Mouse (Mus musculus): ENCODE measurements at regions not wholly inside any gene's neighbourhood (a gene's known extent, or its start where the extent isn't known, plus 50 kb on each side); places are given as distances from the start of the nearest gene placed in this dataset.

- Histone ChIP-seq H3K36me3 (ENCODE audit: control insufficient read depth, insufficient read depth, low read length) (no peaks in the 10 kb centered on the region), H3K4me3 (ENCODE audit: control insufficient read depth, low read depth, low read length) (no peak overlapping the region), H3K4me1 (ENCODE audit: control insufficient read depth, insufficient read depth, low read length) (no peaks in the 10 kb centered on the region), H3K27ac (ENCODE audit: control insufficient read depth, insufficient read depth, low read depth, low read length) (no peak overlapping the region), H3K27me3 (ENCODE audit: control insufficient read depth, insufficient read depth, low read length) (no peaks in the 10 kb centered on the region)
- TF ChIP-seq CTCF (IDR thresholded peaks at IDR 0.05; ENCODE audit: control insufficient read depth, insufficient read depth, insufficient replicate concordance, low read depth, low read length) (no peak), POLR2A (IDR thresholded peaks at IDR 0.05; ENCODE audit: control insufficient read depth, low read depth, low read length) (no peak)
Observed at GRCm38 (mm10) chr2:51372771-51373170, 223.9 kb upstream of the Rnd3 start.

DNA sequence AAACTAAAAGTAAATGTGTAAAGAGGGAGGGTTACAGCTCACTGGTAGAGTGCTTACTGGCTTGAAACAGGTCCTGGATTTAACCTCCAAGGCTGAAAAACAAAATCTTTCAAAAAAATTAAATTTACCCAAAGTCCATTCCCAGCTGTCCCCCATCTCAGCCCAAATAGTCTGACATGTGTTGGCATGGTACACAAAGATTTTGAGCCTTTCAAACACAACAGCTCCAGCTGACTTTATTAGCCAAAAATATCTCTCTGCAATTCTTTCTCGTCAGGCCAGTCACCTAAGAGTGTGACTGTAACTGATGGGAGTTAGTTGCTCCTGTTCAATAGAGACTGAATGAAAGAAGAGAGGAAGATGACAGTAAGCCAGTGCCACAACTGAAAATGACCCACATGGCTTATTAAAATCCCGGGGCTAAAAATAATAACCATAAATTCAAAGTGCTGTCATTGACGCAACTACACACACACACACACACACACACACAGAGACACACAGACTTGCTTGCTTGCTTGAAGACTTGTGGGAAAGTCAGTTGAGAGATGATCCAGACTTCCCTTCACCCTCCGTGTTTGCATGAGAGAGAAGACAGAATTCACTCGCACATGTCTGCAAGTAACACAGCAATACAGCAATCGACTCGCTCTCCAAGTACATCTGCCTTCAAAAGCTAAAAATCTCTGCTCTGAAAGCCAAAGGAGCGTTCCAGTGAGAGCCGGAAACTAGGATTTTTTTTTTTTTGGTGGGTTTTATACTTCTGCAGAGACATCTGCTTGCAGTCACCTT is 214.1 kb upstream of the Rnd3 start:
- TF ChIP-seq POLR2A (IDR thresholded peaks at IDR 0.05; ENCODE audit: control insufficient read depth, low read depth, low read length) (no peak), CTCF (IDR thresholded peaks at IDR 0.05; ENCODE audit: control insufficient read depth, insufficient read depth, insufficient replicate concordance, low read depth, low read length) (no peak)
- Histone ChIP-seq H3K4me1 (ENCODE audit: control insufficient read depth, insufficient read depth, low read length) (peaks cover 2% of the 10 kb centered on the region; the same call in 1 of the 2 replicates), H3K27ac (ENCODE audit: control insufficient read depth, insufficient read depth, low read depth, low read length) (no peak overlapping the region), H3K27me3 (ENCODE audit: control insufficient read depth, insufficient read depth, low read length) (no peaks in the 10 kb centered on the region), H3K36me3 (ENCODE audit: control insufficient read depth, insufficient read depth, low read length) (no peaks in the 10 kb centered on the region), H3K4me3 (ENCODE audit: control insufficient read depth, low read depth, low read length) (no peak overlapping the region)

GRCm38 (mm10) chr2:51355281-51355680 is 206.4 kb upstream of the Rnd3 start:
- Histone ChIP-seq H3K27ac (ENCODE audit: control insufficient read depth, insufficient read depth, low read depth, low read length) (no peak overlapping the region), H3K4me1 (ENCODE audit: control insufficient read depth, insufficient read depth, low read length) (no peaks in the 10 kb centered on the region), H3K4me3 (ENCODE audit: control insufficient read depth, low read depth, low read length) (no peak overlapping the region), H3K36me3 (ENCODE audit: control insufficient read depth, insufficient read depth, low read length) (no peaks in the 10 kb centered on the region), H3K27me3 (ENCODE audit: control insufficient read depth, insufficient read depth, low read length) (no peaks in the 10 kb centered on the region)
- no peak for TF ChIP-seq CTCF (IDR thresholded peaks at IDR 0.05; ENCODE audit: control insufficient read depth, insufficient read depth, insufficient replicate concordance, low read depth, low read length)
- no peak for TF ChIP-seq POLR2A (IDR thresholded peaks at IDR 0.05; ENCODE audit: control insufficient read depth, low read depth, low read length)

GRCm38 (mm10) chr2:51354800-51355199 is 205.9 kb upstream of the Rnd3 start:
- H3K27ac ChIP-seq (ENCODE audit: control insufficient read depth, insufficient read depth, low read depth, low read length) = no peak overlapping the region
- H3K4me3 ChIP-seq (ENCODE audit: control insufficient read depth, low read depth, low read length) = peak overlapping the region; percentile 24; the same call in 1 of the 2 replicates
- TF ChIP-seq POLR2A (IDR thresholded peaks at IDR 0.05; ENCODE audit: control insufficient read depth, low read depth, low read length) (no peak), CTCF (IDR thresholded peaks at IDR 0.05; ENCODE audit: control insufficient read depth, insufficient read depth, insufficient replicate concordance, low read depth, low read length) (no peak)
- no peaks in the 10 kb centered on the region for H3K36me3 ChIP-seq (ENCODE audit: control insufficient read depth, insufficient read depth, low read length)
- H3K4me1 ChIP-seq (ENCODE audit: control insufficient read depth, insufficient read depth, low read length) = no peaks in the 10 kb centered on the region
- H3K27me3 ChIP-seq (ENCODE audit: control insufficient read depth, insufficient read depth, low read length) = no peaks in the 10 kb centered on the region

- Histone ChIP-seq H3K36me3 (ENCODE audit: control insufficient read depth, insufficient read depth, low read length) (no peaks in the 10 kb centered on the region), H3K4me1 (ENCODE audit: control insufficient read depth, insufficient read depth, low read length) (no peaks in the 10 kb centered on the region), H3K27me3 (ENCODE audit: control insufficient read depth, insufficient read depth, low read length) (no peaks in the 10 kb centered on the region), H3K4me3 (ENCODE audit: control insufficient read depth, low read depth, low read length) (no peak overlapping the region), H3K27ac (ENCODE audit: control insufficient read depth, insufficient read depth, low read depth, low read length) (no peak overlapping the region)
- TF ChIP-seq POLR2A (IDR thresholded peaks at IDR 0.05; ENCODE audit: control insufficient read depth, low read depth, low read length) = no peak
- TF ChIP-seq CTCF (IDR thresholded peaks at IDR 0.05; ENCODE audit: control insufficient read depth, insufficient read depth, insufficient replicate concordance, low read depth, low read length) = no peak
Observed at GRCm38 (mm10) chr2:51349614-51350013, 200.7 kb upstream of the Rnd3 start.

GRCm38 (mm10) chr2:51348774-51349173 is 199.9 kb upstream of the Rnd3 start:
- no peaks in the 10 kb centered on the region for H3K4me1 ChIP-seq (ENCODE audit: control insufficient read depth, insufficient read depth, low read length)
- H3K4me3 ChIP-seq (ENCODE audit: control insufficient read depth, low read depth, low read length) = no peak overlapping the region
- no peaks in the 10 kb centered on the region for H3K27me3 ChIP-seq (ENCODE audit: control insufficient read depth, insufficient read depth, low read length)
- H3K27ac ChIP-seq (ENCODE audit: control insufficient read depth, insufficient read depth, low read depth, low read length) = no peak overlapping the region
- no peak for TF ChIP-seq CTCF (IDR thresholded peaks at IDR 0.05; ENCODE audit: control insufficient read depth, insufficient read depth, insufficient replicate concordance, low read depth, low read length)
- TF ChIP-seq POLR2A (IDR thresholded peaks at IDR 0.05; ENCODE audit: control insufficient read depth, low read depth, low read length) = no peak
- H3K36me3 ChIP-seq (ENCODE audit: control insufficient read depth, insufficient read depth, low read length) = no peaks in the 10 kb centered on the region

DNA sequence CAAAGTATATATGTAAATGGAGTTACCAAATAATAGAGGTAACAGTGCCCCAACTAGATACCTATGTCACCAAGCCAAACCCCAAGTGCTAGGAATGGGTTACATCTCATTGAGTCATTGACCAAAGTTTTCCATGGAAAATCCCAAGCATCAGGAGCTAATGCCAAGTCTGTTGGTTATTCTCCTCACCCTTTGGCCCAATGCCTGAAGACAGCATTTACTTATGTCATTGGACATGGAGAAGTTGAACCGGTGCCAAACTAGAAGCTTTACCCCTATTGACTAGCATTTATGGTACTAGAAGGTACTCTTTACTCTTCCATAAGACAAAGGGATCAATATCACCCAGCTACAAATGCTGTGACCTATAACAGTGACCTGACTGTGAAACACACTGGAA is 198.2 kb upstream of the Rnd3 start:
- H3K27ac ChIP-seq (ENCODE audit: control insufficient read depth, insufficient read depth, low read depth, low read length) = no peak overlapping the region

More for the DNA sequence above, 198.2 kb upstream of the Rnd3 start:
- Histone ChIP-seq H3K4me1 (ENCODE audit: control insufficient read depth, insufficient read depth, low read length) (no peaks in the 10 kb centered on the region), H3K36me3 (ENCODE audit: control insufficient read depth, insufficient read depth, low read length) (no peaks in the 10 kb centered on the region), H3K4me3 (ENCODE audit: control insufficient read depth, low read depth, low read length) (no peak overlapping the region), H3K27me3 (ENCODE audit: control insufficient read depth, insufficient read depth, low read length) (no peaks in the 10 kb centered on the region)
- TF ChIP-seq CTCF (IDR thresholded peaks at IDR 0.05; ENCODE audit: control insufficient read depth, insufficient read depth, insufficient replicate concordance, low read depth, low read length) (no peak), POLR2A (IDR thresholded peaks at IDR 0.05; ENCODE audit: control insufficient read depth, low read depth, low read length) (no peak)
